Mouse (Mus musculus) erythroblast, embryonic 14.5 days (primary cell): ENCODE measurements around the gene Nav2. TPM values are rescaled to one million over a fixed set of nuclear protein-coding genes. Genes with fewer than 3 reads are reported as not detected.

Experiments
- H3K27me3 ChIP-seq: 2 replicates; pipeline ENCODE4 v1.6.1; 2012; ENCODE audit warnings: inconsistent platforms; ENCODE audit not compliant: control insufficient read depth
- H3K36me3 ChIP-seq: 2 replicates; pipeline ENCODE4 v1.6.1; 2012; ENCODE audit warnings: mild to moderate bottlenecking, inconsistent platforms; ENCODE audit not compliant: control insufficient read depth
- H3K4me1 ChIP-seq: 2 replicates; pipeline ENCODE4 v1.6.1; 2012; ENCODE audit warnings: inconsistent platforms; ENCODE audit not compliant: control insufficient read depth
- H3K4me3 ChIP-seq: replicated peaks from 2 replicates; pipeline ENCODE3; 2012; ENCODE audit warnings: moderate library complexity, mild to moderate bottlenecking, inconsistent platforms
- H3K9me3 ChIP-seq: 2 replicates; pipeline ENCODE4 v1.6.1; 2012; ENCODE audit warnings: low read length, inconsistent platforms, mixed read lengths; ENCODE audit not compliant: control insufficient read depth
- GATA1 ChIP-seq: IDR thresholded peaks from 2 replicates; pipeline ENCODE4 v1.6.1; 2012; ENCODE audit warnings: low read length, inconsistent platforms, mixed read lengths
- TAL1 ChIP-seq: IDR thresholded peaks from 3 replicates; pipeline ENCODE4 v1.6.1; 2012; ENCODE audit warnings: low read length, inconsistent platforms, mixed read lengths
- polyA plus RNA-seq: library from polyadenylated mRNA; stranded (reverse); fragments of >175 nt; gene quantifications from 2 replicates; pipeline ENCODE4 v1.2.3, GENCODE M21; 2012

Gene Nav2
- polyA plus RNA-seq, 1 experiment, result 0.11 TPM

GRCm38 (mm10) chr7:48871292-48871691, 37.2 kb upstream of the Nav2 start:
- Histone ChIP-seq H3K9me3 (no peaks in the 10 kb centered on the region), H3K4me1 (peaks cover 21% of the 10 kb centered on the region), H3K36me3 (peaks cover 100% of the 10 kb centered on the region)

GRCm38 (mm10) chr7:48875096-48875495, 33.4 kb upstream of the Nav2 start:
- Histone ChIP-seq H3K4me1 (peaks cover 50% of the 10 kb centered on the region), H3K36me3 (peaks cover 97% of the 10 kb centered on the region)

More at GRCm38 (mm10) chr7:48871292-48871691, 37.2 kb upstream of the Nav2 start:
- TF ChIP-seq TAL1, result no peak
- TF ChIP-seq GATA1, result no peak
- H3K4me3 ChIP-seq, result no peak overlapping the region
- H3K27me3 ChIP-seq, result no peaks in the 10 kb centered on the region

GRCm38 (mm10) chr7:48876526-48876925, 32.0 kb upstream of the Nav2 start:
- Histone ChIP-seq H3K9me3 (no peaks in the 10 kb centered on the region), H3K36me3 (peaks cover 86% of the 10 kb centered on the region), H3K27me3 (no peaks in the 10 kb centered on the region), H3K4me3 (no peak overlapping the region), H3K4me1 (peaks cover 48% of the 10 kb centered on the region)
- TF ChIP-seq TAL1 (no peak), GATA1 (no peak)

More at GRCm38 (mm10) chr7:48875096-48875495, 33.4 kb upstream of the Nav2 start:
- Histone ChIP-seq H3K4me3 (no peak overlapping the region), H3K27me3 (no peaks in the 10 kb centered on the region), H3K9me3 (no peaks in the 10 kb centered on the region)
- TF ChIP-seq GATA1 (no peak), TAL1 (no peak)

GRCm38 (mm10) chr7:48877786-48878390, 30.6 kb upstream of the Nav2 start:
- peaks cover 72% of the 10 kb centered on the region for H3K36me3 ChIP-seq
- peaks cover 52% of the 10 kb centered on the region for H3K4me1 ChIP-seq
- no peaks in the 10 kb centered on the region for H3K9me3 ChIP-seq
- no peak for TF ChIP-seq GATA1
- TF ChIP-seq TAL1, result no peak
- peak overlapping the region; percentile 68 for H3K4me3 ChIP-seq
- H3K27me3 ChIP-seq, result peaks cover 6% of the 10 kb centered on the region

- Histone ChIP-seq H3K27me3 (peaks cover 23% of the 10 kb centered on the region), H3K9me3 (no peaks in the 10 kb centered on the region), H3K4me3 (peak overlapping the region; percentile 68), H3K36me3 (peaks cover 56% of the 10 kb centered on the region), H3K4me1 (peaks cover 59% of the 10 kb centered on the region)
- TF ChIP-seq GATA1, result no peak
- no peak for TF ChIP-seq TAL1
These were observed 28.9 kb upstream of the Nav2 start for GRCm38 (mm10) chr7:48879574-48879973.

GRCm38 (mm10) chr7:48880591-48881481, 27.7 kb upstream of the Nav2 start:
- peak overlapping the region; percentile 68 for H3K4me3 ChIP-seq
- peaks cover 33% of the 10 kb centered on the region for H3K27me3 ChIP-seq
- no peaks in the 10 kb centered on the region for H3K9me3 ChIP-seq
- peaks cover 43% of the 10 kb centered on the region for H3K36me3 ChIP-seq
- peaks cover 52% of the 10 kb centered on the region for H3K4me1 ChIP-seq
- no peak for TF ChIP-seq GATA1
- no peak for TF ChIP-seq TAL1

- no peak for TF ChIP-seq TAL1
- H3K9me3 ChIP-seq, result no peaks in the 10 kb centered on the region
- H3K27me3 ChIP-seq, result peaks cover 36% of the 10 kb centered on the region
- peaks cover 36% of the 10 kb centered on the region for H3K36me3 ChIP-seq
- peak within 1 kb of the TSS; percentile 68 for H3K4me3 ChIP-seq
- peaks cover 49% of the 10 kb centered on the region for H3K4me1 ChIP-seq
These were observed 27.0 kb upstream of the Nav2 start, which contains the start of gene E2f8 for GRCm38 (mm10) chr7:48881486-48881885. Gene E2f8, minus strand, starts transcription at chr7:48881596.

- Histone ChIP-seq H3K9me3 (no peaks in the 10 kb centered on the region), H3K4me3 (peak overlapping the region; percentile 68), H3K27me3 (peaks cover 42% of the 10 kb centered on the region), H3K4me1 (peaks cover 45% of the 10 kb centered on the region), H3K36me3 (peaks cover 30% of the 10 kb centered on the region)
- TF ChIP-seq GATA1, result no peak
- TF ChIP-seq TAL1, result no peak
These were observed 26.4 kb upstream of the Nav2 start for GRCm38 (mm10) chr7:48881971-48882609.

- Histone ChIP-seq H3K4me1 (peaks cover 30% of the 10 kb centered on the region), H3K27me3 (peaks cover 55% of the 10 kb centered on the region), H3K36me3 (peaks cover 14% of the 10 kb centered on the region), H3K4me3 (no peak overlapping the region), H3K9me3 (no peaks in the 10 kb centered on the region)
- TF ChIP-seq TAL1 (no peak), GATA1 (no peak)
These were observed 24.8 kb upstream of the Nav2 start for GRCm38 (mm10) chr7:48883525-48884265.
